Mouse (Mus musculus) urinary bladder, adult 2 months (tissue): ENCODE data around the gene 4930442H23Rik. TPM values are rescaled to one million over a fixed set of nuclear protein-coding genes. Genes with fewer than 3 reads are reported as not detected.
"Not testable (repeated sequence)": the region's sequence is repeated elsewhere in the genome, so short reads cannot be mapped to it uniquely, and the experiment has no call there.

ENCODE experiments used
- DNase-seq: peaks from one replicate; pipeline ENCODE4 v3.0.0; 2022; ENCODE audit warnings: low spot score
- polyA plus RNA-seq: library from polyadenylated mRNA; depleted of rRNA; stranded (reverse); fragments of >200 nt; gene quantifications from 2 replicates; pipeline ENCODE4 v1.2.3, GENCODE M21; 2012

Gene 4930442H23Rik
- polyA plus RNA-seq, 1 experiment: not detected

GRCm38 (mm10) chr10:81198230-81198629 lies 14.6 kb upstream of the 4930442H23Rik start:
- DNase-seq: no peak

GRCm38 (mm10) chr10:81197305-81197704 lies 13.7 kb upstream of the 4930442H23Rik start:
- no peak for DNase-seq

GRCm38 (mm10) chr10:81196470-81197065 lies 12.9 kb upstream of the 4930442H23Rik start:
- DNase-seq: no peak

GRCm38 (mm10) chr10:81195300-81195699 lies 11.7 kb upstream of the 4930442H23Rik start:
- DNase-seq: no peak

- DNase-seq: no peak
These were observed 10.5 kb upstream of the 4930442H23Rik start for GRCm38 (mm10) chr10:81193991-81194774.

- DNase-seq: no peak
These were observed 9.4 kb upstream of the 4930442H23Rik start for GRCm38 (mm10) chr10:81192968-81193501.

- DNase-seq: peak; percentile 86
These were observed 8.8 kb upstream of the 4930442H23Rik start for GRCm38 (mm10) chr10:81192270-81192967.

GRCm38 (mm10) chr10:81191342-81191982 lies 7.8 kb upstream of the 4930442H23Rik start:
- no peak for DNase-seq

- no peak for DNase-seq
These were observed 7.3 kb upstream of the 4930442H23Rik start for GRCm38 (mm10) chr10:81190912-81191321.

- no peak for DNase-seq
These were observed 6.7 kb upstream of the 4930442H23Rik start for GRCm38 (mm10) chr10:81190236-81190911.

- DNase-seq: no peak
These were observed 6.2 kb upstream of the 4930442H23Rik start for GRCm38 (mm10) chr10:81189821-81190220.

GRCm38 (mm10) chr10:81187161-81187560 lies 3.5 kb upstream of the 4930442H23Rik start:
- DNase-seq: no peak

GRCm38 (mm10) chr10:81184765-81185164 lies 1.1 kb upstream of the 4930442H23Rik start:
- no peak for DNase-seq

GRCm38 (mm10) chr10:81182336-81183333 lies 1.0 kb downstream of the 4930442H23Rik start, which contains the start of gene Dapk3:
Gene Dapk3 (plus strand): TSS chr10:81183005.
- DNase-seq: peak; percentile 94

GRCm38 (mm10) chr10:81181860-81182259 lies 1.8 kb downstream of the 4930442H23Rik start:
- DNase-seq: not testable (repeated sequence)

GRCm38 (mm10) chr10:81180946-81181345 lies 2.7 kb downstream of the 4930442H23Rik start:
- no peak for DNase-seq

GRCm38 (mm10) chr10:81179451-81180342 lies 4.0 kb downstream of the 4930442H23Rik start:
- no peak for DNase-seq

- DNase-seq: no peak
These were observed 4.7 kb downstream of the 4930442H23Rik start for GRCm38 (mm10) chr10:81178927-81179326.
